9 mouse cellular contexts compared by ENCODE assay signal in genomic region chr1:34896898-34897297, GRCm38 (mm10). TPM values are rescaled to one million over a fixed set of nuclear protein-coding genes. Genes with fewer than 3 reads are reported as not detected.
DNase-seq lines count a peak whose midpoint lies in the region; ATAC-seq and TF ChIP-seq lines count a peak whose summit lies in the region.
"Had no signal": no experiment of that assay in that cellular context is flagged by ENCODE, and none has a peak within 500 bp of the region (broad histone marks: within the 10 kb centered on the region; RNA-seq: fewer than 3 reads in every experiment).

No protein-coding gene starts in this region.

- H3K36me3 ChIP-seq in heart, postnatal 0 days (replicated peaks; ENCODE audit: control insufficient read depth, insufficient read depth, low read length): no peaks in the 10 kb centered on the region
- H3K36me3 ChIP-seq: heart, embryonic 13.5 days; midbrain, embryonic 12.5 days had no signal

- intact Hi-C loops in left cerebral cortex, postnatal 14 days (cut with DNase I): loop anchor here (10.0 kb wide), 3 partner anchors 488 to 1358 kb away; no protein-coding TSS in a partner anchor

- peak; percentile 40 for DNase-seq in ovary, postnatal 36 days (ENCODE audit: low spot score)
- DNase-seq in ovary, postnatal 14 days (ENCODE audit: low spot score): no peak
- peak; percentile 3 for DNase-seq in Patski (ENCODE audit: low read depth, low spot score)
- peak; percentile 69 to 73 for DNase-seq in cerebellum, adult 18-20 months
- peak; percentile 41 for DNase-seq in heart, postnatal 0 days (ENCODE audit: low spot score)
- DNase-seq in left cerebral cortex, postnatal 14 days (ENCODE audit: low spot score in 2 of 2): peak; percentile 49 to 68
- peak; percentile 49 for DNase-seq in retina, adult 2 months (ENCODE audit: low read depth, low spot score)

- H3K27me3 ChIP-seq in Patski: no peaks in the 10 kb centered on the region
- 0 out of 2 replicates have a peak, but pooled peaks cover 7% of the 10 kb centered on the region for H3K27me3 ChIP-seq in heart, postnatal 0 days (ENCODE audit: control insufficient read depth, insufficient read depth, low read length)
- H3K27me3 ChIP-seq: midbrain, embryonic 12.5 days had no signal

- in situ Hi-C loops in Patski (cut with MboI; ENCODE audit: low pct_unique_long_range_greater_than_20kb): loop anchor here (25.0 kb wide), 1 partner anchor 1240 kb away; no protein-coding TSS in a partner anchor

- WGBS in heart, postnatal 0 days: 35% methylated on average over 4 of the region's 4 CpGs

- no peak overlapping the region for H3K4me3 ChIP-seq in heart, postnatal 0 days (ENCODE audit: low read depth, low read length)
- H3K4me3 ChIP-seq: heart, embryonic 13.5 days; midbrain, embryonic 12.5 days had no signal

- CTCF ChIA-PET in Patski (lab: Charles Lee): no interaction called here

- POLR2A ChIA-PET in Patski (lab: Charles Lee): no interaction called here

- no peak overlapping the region for H3K9ac ChIP-seq in heart, postnatal 0 days (replicated peaks; ENCODE audit: low read depth, low read length)
- H3K9ac ChIP-seq: heart, embryonic 13.5 days; midbrain, embryonic 12.5 days had no signal

- no peak overlapping the region for H3K27ac ChIP-seq in heart, postnatal 0 days (ENCODE audit: low read depth)
- H3K27ac ChIP-seq: heart, embryonic 13.5 days; midbrain, embryonic 12.5 days had no signal

- no peak overlapping the region for H3K4me2 ChIP-seq in heart, postnatal 0 days (ENCODE audit: low read depth, low read length)
- H3K4me2 ChIP-seq: heart, embryonic 13.5 days; midbrain, embryonic 12.5 days had no signal

- H3K4me1 ChIP-seq in heart, postnatal 0 days (ENCODE audit: control insufficient read depth, insufficient read depth): no peaks in the 10 kb centered on the region
- H3K4me1 ChIP-seq: midbrain, embryonic 12.5 days had no signal

- no peaks in the 10 kb centered on the region for H3K9me3 ChIP-seq in heart, postnatal 0 days (replicated peaks; ENCODE audit: control insufficient read depth, low read length)
- H3K9me3 ChIP-seq: heart, embryonic 13.5 days; midbrain, embryonic 12.5 days had no signal

- no peak for ATAC-seq in Patski
- no peak for ATAC-seq in heart, postnatal 0 days (ENCODE audit: insufficient read depth, low read depth)

- no peak for TF ChIP-seq EP300 in heart, postnatal 0 days (IDR thresholded peaks at IDR 0.05; ENCODE audit: low read depth)

- peak; percentile 67 for TF ChIP-seq CTCF in Patski (IDR thresholded peaks at IDR 0.05)
- peak; percentile 63 for TF ChIP-seq CTCF in heart, postnatal 0 days (IDR thresholded peaks at IDR 0.05; ENCODE audit: low read depth)

RNA-seq across cellular contexts. Expression of gene Plekhb2, which starts 47.1 kb away (rescaled TPM):
- polyA plus RNA-seq in Patski (2021): 134 TPM
- total RNA-seq in heart, postnatal 0 days (2014; rRNA removed; ENCODE audit: low replicate concordance): 78.5 and 79.3 TPM in 2 replicates
- 65.4 and 67.2 TPM in 2 replicates for polyA plus RNA-seq in heart, postnatal 0 days (2015; fragmentation: Nextera tagmentation; extraction: Ambion mirVana)
- 100 to 1,000 TPM; 202 to 226 TPM for total RNA-seq in left cerebral cortex, postnatal 14 days (2021)

RNA-seq across cellular contexts. Expression of gene Fam168b, which starts 54.0 kb away (rescaled TPM):
- 107 TPM for polyA plus RNA-seq in Patski (2021)
- total RNA-seq in heart, postnatal 0 days (2014; rRNA removed; ENCODE audit: low replicate concordance): 83.3 and 96.0 TPM in 2 replicates
- polyA plus RNA-seq in heart, postnatal 0 days (2015; fragmentation: Nextera tagmentation; extraction: Ambion mirVana): 18.9 and 21.5 TPM in 2 replicates
- 100 to 1,000 TPM; 234 to 251 TPM for total RNA-seq in left cerebral cortex, postnatal 14 days (2021)
